Mouse (Mus musculus) common myeloid progenitor, adult 5-6 weeks (primary cell): ENCODE data around the gene Atxn7l1. TPM values are rescaled to one million over a fixed set of nuclear protein-coding genes. Genes with fewer than 3 reads are reported as not detected.

Experiments
- ATAC-seq: replicated peaks from 2 replicates; pipeline ENCODE4 v1.8.0; 2016; ENCODE audit warnings: low read depth, mild to moderate bottlenecking, moderate TSS enrichment, inconsistent platforms; ENCODE audit not compliant: poor library complexity, severe bottlenecking
- total RNA-seq: library from RNA; stranded (forward); fragments of 200-1000, 187-1606 nt; gene quantifications from 2 replicates; pipeline ENCODE4 v1.2.3, GENCODE M21; 2017

The Atxn7l1 gene
- total RNA-seq, 1 experiment from 2014 or later, result 42.4 TPM

- peak; percentile 83 for ATAC-seq
Observed at GRCm38 (mm10) chr12:33411580-33412151, 264.2 kb downstream of the Atxn7l1 start.

Other genes starting within 250 kb of the Atxn7l1 start
- 68.3 and 107 TPM in 2 replicates for gene Sypl, start 193.8 kb upstream of the Atxn7l1 start, total RNA-seq
- gene Cdhr3, start 54.8 kb upstream of the Atxn7l1 start, total RNA-seq, result not detected in 2 replicates
- not detected in 2 replicates for gene Efcab10, start 247.2 kb downstream of the Atxn7l1 start, total RNA-seq